Mouse (Mus musculus) megakaryocyte-erythroid progenitor cell, adult 5 weeks (primary cell): ENCODE measurements around the gene Zfhx2. TPM values are rescaled to one million over a fixed set of nuclear protein-coding genes. Genes with fewer than 3 reads are reported as not detected.

Source experiments
- polyA plus RNA-seq: library from polyadenylated mRNA; stranded (reverse); fragments of >175 nt; gene quantifications from 2 replicates; pipeline ENCODE4 v1.2.3, GENCODE M21; 2012

The Zfhx2 gene
- 7.3 and 10.8 TPM in 2 replicates for polyA plus RNA-seq

GRCm38 (mm10) chr14:55092011-55092577 is at the start of gene Zfhx2:
TSS of gene Zfhx2 (minus strand) at chr14:55092324.

GRCm38 (mm10) chr14:55116425-55117200 is 24.5 kb upstream of the Zfhx2 start, which contains the start of gene Jph4:
TSS of gene Jph4 (minus strand) at chr14:55116935.

GRCm38 (mm10) chr14:55105836-55106809 is 14.0 kb upstream of the Zfhx2 start, which contains the start of gene Ap1g2:
TSS of gene Ap1g2 (minus strand) at chr14:55106593.

GRCm38 (mm10) chr14:55094704-55095231 is 2.6 kb upstream of the Zfhx2 start, which contains the start of gene Thtpa:
TSS of gene Thtpa (plus strand) at chr14:55094784.

GRCm38 (mm10) chr14:55014991-55015766 is 76.9 kb downstream of the Zfhx2 start, which contains the start of gene Ngdn:
TSS of gene Ngdn (plus strand) at chr14:55015454.

Other genes with a start within 250 kb of the Zfhx2 start
- gene Homez, start 221.4 kb downstream of the Zfhx2 start, polyA plus RNA-seq = 2.0 and 2.2 TPM in 2 replicates
- 8.8 and 12.7 TPM in 2 replicates for gene Ppp1r3e, start 214.8 kb downstream of the Zfhx2 start, polyA plus RNA-seq
- gene Bcl2l2, start 208.9 kb downstream of the Zfhx2 start, polyA plus RNA-seq = 25.6 and 34.5 TPM in 2 replicates
- gene Gm20521, start 208.9 kb downstream of the Zfhx2 start, polyA plus RNA-seq = 0.82 and 5.2 TPM in 2 replicates
- 282 and 412 TPM in 2 replicates for gene Pabpn1, start 199.8 kb downstream of the Zfhx2 start, polyA plus RNA-seq
- gene Slc22a17, start 179.2 kb downstream of the Zfhx2 start, polyA plus RNA-seq = 6.5 and 12.9 TPM in 2 replicates
- gene Efs, start 166.2 kb downstream of the Zfhx2 start, polyA plus RNA-seq = 0.08 TPM in 1 of 2 replicates, not detected in the other
- not detected in 2 replicates for gene Il25, start 159.6 kb downstream of the Zfhx2 start, polyA plus RNA-seq
- gene Cmtm5, start 156.1 kb downstream of the Zfhx2 start, polyA plus RNA-seq = not detected in 2 replicates
- not detected in 2 replicates for gene Myh6, start 125.4 kb downstream of the Zfhx2 start, polyA plus RNA-seq
- gene Gm17428, start 115.4 kb downstream of the Zfhx2 start, polyA plus RNA-seq = not detected in 2 replicates
- not detected in 2 replicates for gene Myh7, start 97.7 kb downstream of the Zfhx2 start, polyA plus RNA-seq
- 41.1 and 54.2 TPM in 2 replicates for gene Ngdn, start 76.9 kb downstream of the Zfhx2 start, polyA plus RNA-seq
- gene Thtpa, start 2.5 kb upstream of the Zfhx2 start, polyA plus RNA-seq = 2.0 and 2.5 TPM in 2 replicates
- gene Ap1g2, start 14.3 kb upstream of the Zfhx2 start, polyA plus RNA-seq = 19.5 and 24.1 TPM in 2 replicates
- gene Jph4, start 24.6 kb upstream of the Zfhx2 start, polyA plus RNA-seq = 0.10 and 0.16 TPM in 2 replicates
- gene Dhrs2, start 129.7 kb upstream of the Zfhx2 start, polyA plus RNA-seq = not detected in 2 replicates